Mouse (Mus musculus): ENCODE measurements around the gene Klhdc8a. TPM values are rescaled to one million over a fixed set of nuclear protein-coding genes. Genes with fewer than 3 reads are reported as not detected.

Klhdc8a gene
- polyA plus RNA-seq, 1 experiment: not detected

- Histone ChIP-seq H3K27ac (replicated peaks; ENCODE audit: low read depth, low read length) (peak overlapping the region; percentile 59; the same call in 1 of the 2 replicates), H3K4me3 (ENCODE audit: insufficient read depth, low read depth, low read length) (no peak overlapping the region), H3K4me1 (ENCODE audit: control insufficient read depth, insufficient read depth, insufficient read length, low read length) (peaks cover 20% of the 10 kb centered on the region)
Measured at GRCm38 (mm10) chr1:132317894-132318863, 19.8 kb downstream of the Klhdc8a start.

GRCm38 (mm10) chr1:132319242-132319641 lies 20.8 kb downstream of the Klhdc8a start:
- Histone ChIP-seq H3K4me3 (ENCODE audit: insufficient read depth, low read depth, low read length) (no peak overlapping the region), H3K27ac (replicated peaks; ENCODE audit: low read depth, low read length) (no peak overlapping the region), H3K4me1 (ENCODE audit: control insufficient read depth, insufficient read depth, insufficient read length, low read length) (peaks cover 20% of the 10 kb centered on the region)

GRCm38 (mm10) chr1:132321821-132322580 lies 23.6 kb downstream of the Klhdc8a start:
- Histone ChIP-seq H3K4me1 (ENCODE audit: control insufficient read depth, insufficient read depth, insufficient read length, low read length) (peaks cover 20% of the 10 kb centered on the region), H3K27ac (replicated peaks; ENCODE audit: low read depth, low read length) (peak overlapping the region; percentile 14), H3K4me3 (ENCODE audit: insufficient read depth, low read depth, low read length) (no peak overlapping the region)

- Histone ChIP-seq H3K4me3 (ENCODE audit: insufficient read depth, low read depth, low read length) (no peak overlapping the region), H3K4me1 (ENCODE audit: control insufficient read depth, insufficient read depth, insufficient read length, low read length) (peaks cover 17% of the 10 kb centered on the region), H3K27ac (replicated peaks; ENCODE audit: low read depth, low read length) (peak overlapping the region; percentile 43)
Measured at GRCm38 (mm10) chr1:132322711-132323542, 24.5 kb downstream of the Klhdc8a start.

GRCm38 (mm10) chr1:132326777-132327176 lies 28.4 kb downstream of the Klhdc8a start:
- Histone ChIP-seq H3K27ac (replicated peaks; ENCODE audit: low read depth, low read length) (no peak overlapping the region), H3K4me1 (ENCODE audit: control insufficient read depth, insufficient read depth, insufficient read length, low read length) (peaks cover 13% of the 10 kb centered on the region), H3K4me3 (ENCODE audit: insufficient read depth, low read depth, low read length) (no peak overlapping the region)

GRCm38 (mm10) chr1:132327477-132327876 lies 29.1 kb downstream of the Klhdc8a start:
- Histone ChIP-seq H3K4me1 (ENCODE audit: control insufficient read depth, insufficient read depth, insufficient read length, low read length) (peaks cover 12% of the 10 kb centered on the region), H3K4me3 (ENCODE audit: insufficient read depth, low read depth, low read length) (no peak overlapping the region), H3K27ac (replicated peaks; ENCODE audit: low read depth, low read length) (no peak overlapping the region)

GRCm38 (mm10) chr1:132328565-132328964 lies 30.1 kb downstream of the Klhdc8a start:
- Histone ChIP-seq H3K27ac (replicated peaks; ENCODE audit: low read depth, low read length) (no peak overlapping the region), H3K4me3 (ENCODE audit: insufficient read depth, low read depth, low read length) (no peak overlapping the region), H3K4me1 (ENCODE audit: control insufficient read depth, insufficient read depth, insufficient read length, low read length) (peaks cover 11% of the 10 kb centered on the region; the same call in 1 of the 2 replicates)

- Histone ChIP-seq H3K4me3 (ENCODE audit: insufficient read depth, low read depth, low read length) (no peak overlapping the region), H3K4me1 (ENCODE audit: control insufficient read depth, insufficient read depth, insufficient read length, low read length) (peaks cover 18% of the 10 kb centered on the region), H3K27ac (replicated peaks; ENCODE audit: low read depth, low read length) (no peak overlapping the region)
Measured at GRCm38 (mm10) chr1:132329656-132330055, 31.2 kb downstream of the Klhdc8a start.

- H3K4me1 ChIP-seq (ENCODE audit: control insufficient read depth, insufficient read depth, insufficient read length, low read length): peaks cover 24% of the 10 kb centered on the region
- H3K4me3 ChIP-seq (ENCODE audit: insufficient read depth, low read depth, low read length): no peak overlapping the region
- no peak overlapping the region for H3K27ac ChIP-seq (replicated peaks; ENCODE audit: low read depth, low read length)
Measured at GRCm38 (mm10) chr1:132330397-132330796, 32.0 kb downstream of the Klhdc8a start.

GRCm38 (mm10) chr1:132331283-132331682 lies 32.9 kb downstream of the Klhdc8a start:
- Histone ChIP-seq H3K27ac (replicated peaks; ENCODE audit: low read depth, low read length) (no peak overlapping the region), H3K4me1 (ENCODE audit: control insufficient read depth, insufficient read depth, insufficient read length, low read length) (peaks cover 33% of the 10 kb centered on the region), H3K4me3 (ENCODE audit: insufficient read depth, low read depth, low read length) (no peak overlapping the region)

GRCm38 (mm10) chr1:132333201-132333600 lies 34.8 kb downstream of the Klhdc8a start:
- Histone ChIP-seq H3K4me1 (ENCODE audit: control insufficient read depth, insufficient read depth, insufficient read length, low read length) (peaks cover 42% of the 10 kb centered on the region), H3K27ac (replicated peaks; ENCODE audit: low read depth, low read length) (no peak overlapping the region), H3K4me3 (ENCODE audit: insufficient read depth, low read depth, low read length) (no peak overlapping the region)

- peaks cover 47% of the 10 kb centered on the region for H3K4me1 ChIP-seq (ENCODE audit: control insufficient read depth, insufficient read depth, insufficient read length, low read length)
- peak overlapping the region; percentile 27 for H3K27ac ChIP-seq (replicated peaks; ENCODE audit: low read depth, low read length)
- no peak overlapping the region for H3K4me3 ChIP-seq (ENCODE audit: insufficient read depth, low read depth, low read length)
Measured at GRCm38 (mm10) chr1:132333675-132334141, 35.3 kb downstream of the Klhdc8a start.

GRCm38 (mm10) chr1:132334178-132334801 lies 35.9 kb downstream of the Klhdc8a start:
- Histone ChIP-seq H3K4me1 (ENCODE audit: control insufficient read depth, insufficient read depth, insufficient read length, low read length) (peaks cover 52% of the 10 kb centered on the region), H3K4me3 (ENCODE audit: insufficient read depth, low read depth, low read length) (no peak overlapping the region), H3K27ac (replicated peaks; ENCODE audit: low read depth, low read length) (peak overlapping the region; percentile 61)

- Histone ChIP-seq H3K27ac (replicated peaks; ENCODE audit: low read depth, low read length) (peak overlapping the region; percentile 65), H3K4me3 (ENCODE audit: insufficient read depth, low read depth, low read length) (no peak overlapping the region), H3K4me1 (ENCODE audit: control insufficient read depth, insufficient read depth, insufficient read length, low read length) (peaks cover 47% of the 10 kb centered on the region)
Measured at GRCm38 (mm10) chr1:132335378-132335965, 37.0 kb downstream of the Klhdc8a start.

Measured in brown adipose tissue, adult 24 weeks (tissue).